Mouse (Mus musculus): ENCODE measurements around the gene Phc2.
A peak's percentile ranks its signal among the peaks of the same experiment; 100 is the strongest.

Phc2 gene

DNA sequence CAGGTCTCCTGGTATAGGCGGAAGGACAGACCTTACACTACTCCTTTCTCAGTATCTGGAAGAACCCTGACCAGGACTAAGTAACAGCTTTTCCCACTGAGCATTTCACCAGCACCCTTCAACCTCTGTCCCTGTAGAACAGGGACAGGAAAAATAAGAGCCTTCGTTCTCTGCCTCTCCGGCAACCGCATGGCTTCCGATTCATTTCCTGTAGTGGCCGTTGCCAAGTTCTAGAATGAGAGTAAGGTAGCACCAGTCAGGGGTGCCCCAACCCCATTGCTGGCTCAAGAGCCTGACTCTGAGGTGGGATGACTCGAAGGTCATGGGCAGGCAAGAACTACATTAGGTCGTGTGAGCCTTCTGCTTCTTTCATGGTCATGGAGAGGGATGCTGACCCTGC, 90.7 kb downstream of the Phc2 start:
- no peak for DNase-seq

DNA sequence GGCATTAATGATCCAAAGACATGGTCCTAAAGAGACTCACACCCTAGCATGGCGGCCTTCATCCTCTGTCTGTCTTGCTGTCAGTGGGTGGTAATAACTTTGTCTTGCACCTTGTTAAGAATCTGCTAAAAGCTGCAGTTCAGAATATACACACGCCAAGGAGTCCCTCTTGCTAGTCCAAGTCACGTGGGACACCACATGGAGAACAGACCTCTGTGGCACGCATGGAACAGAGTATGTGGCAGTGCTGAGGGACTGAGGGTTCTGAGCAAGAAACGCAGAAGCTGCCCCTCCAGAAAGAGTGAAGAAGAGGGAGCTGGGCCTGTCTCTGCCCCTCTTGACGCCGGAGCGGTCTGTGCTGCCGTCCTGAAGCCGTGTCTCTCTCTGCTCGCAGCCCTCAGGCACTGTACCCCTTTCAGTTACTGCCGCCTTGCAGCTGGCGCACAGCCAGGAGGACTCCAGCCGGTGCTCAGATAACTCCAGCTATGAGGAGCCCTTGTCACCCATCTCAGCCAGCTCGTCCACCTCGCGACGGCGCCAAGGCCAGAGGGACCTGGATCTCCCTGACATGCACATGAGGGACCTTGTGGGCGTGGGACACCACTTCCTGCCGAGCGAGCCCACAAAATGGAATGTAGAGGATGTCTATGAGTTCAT, 93.2 kb downstream of the Phc2 start:
- DNase-seq = no peak

DNA sequence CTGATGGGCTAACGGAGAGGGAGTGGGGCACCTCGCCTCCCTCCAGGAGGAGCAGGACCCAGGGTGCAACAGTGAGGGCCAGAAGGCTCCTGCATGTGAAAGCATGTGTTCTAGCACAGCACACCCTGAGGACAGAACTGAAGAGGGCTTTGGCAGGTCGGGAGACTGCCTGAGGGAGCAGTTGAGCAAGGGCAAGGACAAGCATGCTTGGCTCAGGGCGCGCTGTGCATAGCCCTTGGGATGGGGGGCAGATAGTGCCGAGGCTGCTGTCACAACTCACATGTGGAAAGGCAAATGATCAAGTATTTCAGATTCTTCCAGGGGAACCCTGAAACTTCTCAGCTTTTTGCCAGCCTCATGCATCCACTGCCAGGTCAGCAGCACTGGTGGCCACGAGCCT, 93.8 kb downstream of the Phc2 start:
- DNase-seq = no peak

DNA sequence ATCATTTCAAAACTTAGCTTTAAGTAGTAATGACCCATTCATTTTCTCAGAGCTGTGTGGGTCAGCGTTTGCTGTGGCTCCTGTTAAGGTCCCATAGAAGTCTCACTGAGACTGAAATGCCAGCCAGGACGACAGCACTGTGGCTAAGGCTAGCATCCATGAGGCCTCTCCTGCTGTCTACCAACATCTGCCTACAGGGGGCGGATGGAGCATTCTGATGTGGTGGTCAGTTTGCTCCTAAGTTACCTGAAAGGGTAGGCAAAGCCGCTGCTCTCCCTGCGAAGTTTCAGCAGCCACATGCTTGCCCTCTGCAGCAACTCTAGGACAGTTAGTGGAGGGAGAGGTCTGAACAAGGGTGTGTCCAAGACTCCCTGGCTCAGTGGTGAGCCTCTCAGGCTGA, 96.5 kb downstream of the Phc2 start:
- peak; percentile 31 for DNase-seq

DNA sequence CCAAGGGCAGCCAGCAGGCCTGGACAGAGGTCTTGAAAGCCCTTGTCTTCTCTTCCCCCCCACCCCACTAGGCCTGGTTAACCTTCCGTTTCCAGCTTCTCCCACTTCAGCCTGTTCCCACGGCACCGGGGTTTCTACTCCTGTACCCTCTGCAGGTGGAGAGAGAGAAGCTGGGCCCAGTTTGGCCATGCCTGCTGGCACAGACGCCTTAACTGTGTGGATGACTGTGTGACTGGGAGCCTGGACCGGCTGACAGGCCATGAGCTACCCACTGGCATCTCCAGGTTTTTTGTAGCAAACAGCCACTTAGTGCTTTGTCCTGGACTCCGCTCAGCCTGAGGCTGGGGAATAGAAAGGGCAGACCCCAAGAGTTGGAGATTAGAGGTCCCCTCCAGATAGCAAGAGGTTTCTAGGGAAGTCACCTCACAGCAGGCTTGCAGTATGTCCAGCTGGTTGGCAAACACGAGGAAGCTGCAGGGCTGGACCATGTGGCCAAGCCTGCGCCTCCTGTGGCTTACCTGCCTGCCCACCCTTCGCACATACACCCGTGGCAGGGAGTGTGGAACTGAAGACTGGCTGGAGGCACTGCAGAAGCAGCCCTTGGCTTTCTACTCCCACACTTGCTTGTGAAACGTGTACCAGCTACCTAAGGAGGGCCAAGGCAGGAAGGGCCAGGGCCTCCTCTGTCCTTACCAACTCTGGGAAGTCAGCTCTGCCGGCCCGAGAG, 97.7 kb downstream of the Phc2 start:
- no peak for DNase-seq

DNA sequence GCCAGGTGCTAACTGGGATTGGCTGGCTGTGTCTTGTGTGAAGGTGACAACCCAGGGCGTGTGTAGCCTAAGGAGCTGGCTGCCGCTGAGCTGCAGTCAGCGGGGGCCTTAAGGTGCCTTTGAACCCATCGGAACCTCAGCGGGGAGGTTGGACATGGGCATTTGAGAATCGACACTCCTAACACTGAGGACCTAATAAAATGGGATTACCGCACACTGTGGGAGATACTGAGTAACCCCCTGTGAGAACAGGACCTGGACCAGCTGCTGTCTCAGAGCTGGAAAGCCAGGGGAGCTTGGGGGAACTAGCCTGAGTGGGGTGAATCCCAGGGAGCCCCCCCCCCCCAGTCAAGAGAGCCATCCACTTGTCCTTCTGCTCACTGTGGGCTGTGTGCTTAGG, 99.1 kb downstream of the Phc2 start:
- DNase-seq = no peak

DNA sequence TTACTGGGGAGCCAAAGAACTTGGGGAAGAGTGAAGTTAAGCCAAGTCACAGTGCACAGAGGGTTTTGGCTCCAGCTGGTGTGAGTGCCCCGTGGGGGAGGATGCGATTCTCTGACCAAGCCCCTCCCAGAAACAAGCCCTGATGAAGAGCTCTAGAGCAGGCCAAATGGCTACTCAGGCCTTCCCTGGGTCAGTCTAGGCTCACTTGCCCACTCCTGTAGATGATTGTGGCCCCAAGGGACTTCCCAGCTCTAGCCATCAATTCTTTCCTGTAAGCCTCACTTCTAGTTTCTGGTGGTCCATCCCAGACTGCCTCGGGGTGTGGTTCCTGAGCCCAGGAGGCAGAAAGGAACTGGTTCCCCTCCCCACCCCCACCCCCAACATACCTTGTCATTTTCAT, 100.6 kb downstream of the Phc2 start, which contains the start of gene A3galt2:
Gene A3galt2 (plus strand): TSS at position 301 of the 400 bp plus-strand sequence.
- DNase-seq = no peak

DNA sequence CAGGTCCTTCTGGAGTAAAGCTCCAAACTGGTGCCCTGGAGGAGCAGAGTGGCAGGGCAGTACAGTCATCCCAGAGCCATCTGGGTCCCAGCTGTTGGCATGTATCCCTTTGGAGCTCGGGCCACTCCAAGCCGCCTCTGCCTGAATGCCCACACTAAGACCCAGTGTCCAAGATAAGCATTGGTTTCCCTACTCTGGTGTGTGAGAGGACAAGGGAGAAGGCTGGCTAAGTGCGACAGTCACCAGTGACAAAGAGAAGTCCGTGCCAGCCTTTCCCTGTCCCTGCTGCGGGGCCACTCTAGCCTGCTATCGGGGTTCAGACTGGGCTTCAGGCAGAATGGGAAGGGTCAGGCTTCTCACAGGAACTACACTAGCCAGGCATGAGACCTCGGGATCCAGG, 101.4 kb downstream of the Phc2 start:
- DNase-seq = no peak

DNA sequence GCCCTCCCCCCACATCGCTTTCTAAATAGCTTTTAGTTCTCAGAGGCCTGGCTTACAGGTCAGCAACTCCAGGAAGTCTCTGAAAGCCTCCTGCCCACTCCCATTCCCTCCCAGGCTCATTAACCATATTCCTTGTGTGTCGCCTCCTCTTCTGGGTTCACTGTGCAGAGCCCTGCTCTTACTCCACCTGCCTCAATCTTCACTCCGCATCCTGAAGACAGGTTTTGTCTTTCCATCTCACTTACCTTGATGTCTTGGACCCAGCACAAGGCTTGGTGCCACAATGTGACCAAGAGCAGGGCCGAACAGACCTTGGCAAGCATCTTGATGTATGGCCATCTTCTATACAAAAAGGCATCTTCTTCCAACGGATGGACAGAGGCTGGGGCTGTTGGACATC, 104.7 kb downstream of the Phc2 start:
- DNase-seq = no peak

DNA sequence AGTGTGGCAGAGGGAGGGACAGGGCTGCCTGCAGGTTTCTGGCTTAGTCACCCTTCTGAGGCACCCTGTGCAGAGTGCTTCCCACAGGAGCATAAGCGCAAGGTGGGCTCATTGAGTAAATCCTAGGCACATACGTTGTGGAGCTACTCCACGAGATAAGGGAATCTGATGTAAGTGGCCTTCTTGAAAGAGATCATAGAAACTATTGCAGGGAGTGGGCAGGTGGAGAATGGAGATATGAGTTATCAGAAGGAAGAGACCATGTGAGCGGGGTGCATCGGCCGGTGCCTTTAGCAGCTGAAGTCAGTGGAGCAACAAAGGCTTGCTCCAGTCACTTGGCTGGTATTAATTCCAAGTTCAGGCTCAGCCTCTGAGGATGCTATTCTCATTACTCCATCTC, 105.5 kb downstream of the Phc2 start:
- no peak for DNase-seq

DNA sequence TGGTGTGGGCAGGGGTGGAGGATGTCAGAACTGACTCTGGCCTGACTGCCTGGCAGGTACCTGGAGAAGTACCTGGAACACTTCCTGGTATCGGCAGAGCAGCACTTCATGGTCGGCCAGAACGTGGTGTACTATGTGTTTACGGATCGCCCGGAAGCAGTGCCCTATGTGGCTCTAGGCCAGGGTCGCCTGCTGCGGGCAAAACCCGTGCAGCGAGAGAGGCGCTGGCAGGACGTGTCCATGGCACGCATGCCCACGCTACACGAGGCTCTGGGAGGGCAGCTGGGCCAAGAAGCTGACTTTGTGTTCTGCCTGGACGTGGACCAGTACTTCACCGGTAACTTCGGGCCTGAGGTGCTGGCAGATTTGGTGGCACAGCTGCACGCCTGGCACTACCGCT, 112.4 kb downstream of the Phc2 start:
- no peak for DNase-seq

DNA sequence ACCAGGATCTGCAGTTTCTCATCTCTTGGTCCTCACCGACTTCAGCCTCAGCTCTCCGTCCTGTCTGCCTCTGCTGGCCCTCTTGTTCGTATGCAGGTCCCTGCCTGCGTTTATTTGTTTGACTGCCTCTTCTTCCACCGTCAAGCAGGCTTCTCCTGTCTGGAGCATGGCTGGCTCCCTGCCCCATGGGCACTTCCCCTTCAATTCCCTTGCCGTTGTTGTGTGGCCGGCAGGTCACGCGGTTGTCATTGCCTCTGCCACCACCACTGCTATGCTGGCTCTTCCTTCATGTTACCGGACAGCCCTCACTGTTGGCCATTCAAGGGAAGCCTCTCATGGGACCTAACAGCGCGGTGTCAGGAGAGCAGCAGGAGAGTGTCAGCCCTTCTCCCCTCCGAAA, 113.6 kb downstream of the Phc2 start:
- DNase-seq = no peak

DNA sequence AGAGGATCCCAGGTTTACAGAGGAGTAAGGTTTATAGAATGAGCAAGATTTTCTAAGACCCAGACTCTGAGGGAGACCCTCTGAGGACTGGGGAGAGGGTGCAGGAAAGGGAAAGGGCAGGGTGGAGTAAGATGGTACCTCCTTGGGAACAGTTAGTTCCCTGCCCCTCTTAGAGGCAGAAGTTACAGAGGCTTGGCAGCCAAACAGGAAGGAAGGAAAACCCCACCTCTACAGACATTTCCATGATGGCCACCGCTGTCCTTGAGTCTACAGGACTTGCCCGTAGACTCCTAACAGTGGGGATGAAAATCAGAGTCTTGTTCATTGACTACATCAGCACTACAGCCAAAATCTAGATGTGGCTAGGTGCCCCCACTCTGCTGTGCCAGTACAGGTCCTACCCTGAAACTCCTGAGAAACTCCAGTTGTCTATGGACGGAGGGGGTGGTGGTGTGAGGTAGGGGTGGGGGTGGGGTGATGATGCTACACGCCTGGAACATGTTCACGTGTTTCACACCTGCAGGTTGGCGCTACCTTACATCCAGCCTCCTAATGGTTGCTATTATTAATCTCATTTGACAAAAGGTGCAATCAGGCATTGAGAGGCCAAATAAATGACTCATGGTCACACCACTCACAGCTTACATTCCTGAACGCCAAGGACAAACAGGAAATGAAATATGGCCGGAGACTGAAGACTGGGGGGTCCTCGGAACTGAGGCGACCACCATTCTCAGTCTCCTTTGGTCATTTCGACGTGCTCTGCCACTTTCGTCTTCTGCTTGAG, 115.3 kb downstream of the Phc2 start:
- DNase-seq = peak; percentile 50

DNA sequence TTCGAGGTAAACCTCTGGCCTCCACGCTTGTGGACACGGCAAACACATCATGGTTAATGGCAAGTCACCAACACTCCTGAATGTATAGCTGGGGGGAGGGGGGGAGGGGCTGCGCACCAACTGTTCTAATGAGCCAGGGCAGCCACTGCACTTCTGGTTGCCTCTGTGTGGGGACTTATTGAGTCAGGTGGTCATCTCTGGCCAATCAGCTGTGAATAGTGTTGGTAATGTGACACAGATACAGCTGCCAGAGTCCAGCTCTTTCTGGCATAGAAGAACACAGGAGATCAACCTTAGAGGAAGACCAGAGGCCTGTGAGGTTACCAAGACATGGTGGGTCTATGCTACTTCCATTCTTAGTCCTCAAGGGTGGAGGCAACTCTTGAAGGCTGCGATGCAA, 116.2 kb downstream of the Phc2 start:
- no peak for DNase-seq

DNA sequence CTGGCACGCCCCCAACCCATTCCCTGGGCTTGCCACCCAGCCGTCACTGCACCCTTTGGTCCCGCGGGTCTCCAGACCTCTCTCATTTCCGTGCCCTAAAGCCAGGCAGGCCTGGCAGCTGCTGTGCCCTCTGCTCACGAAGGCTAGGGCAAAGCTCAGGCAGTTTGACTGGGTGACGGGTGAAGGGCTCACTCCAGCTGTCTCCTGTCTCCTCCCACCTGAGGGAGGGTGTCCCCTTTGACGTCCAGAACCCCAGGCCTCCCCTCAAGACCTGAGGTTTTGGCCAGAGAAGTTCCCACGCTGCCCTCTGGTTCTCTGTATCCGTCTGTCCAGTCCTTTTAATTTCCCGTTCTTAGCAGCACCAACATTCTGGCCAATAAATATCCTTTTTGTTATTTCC, 119.3 kb downstream of the Phc2 start:
- no peak for DNase-seq

DNA sequence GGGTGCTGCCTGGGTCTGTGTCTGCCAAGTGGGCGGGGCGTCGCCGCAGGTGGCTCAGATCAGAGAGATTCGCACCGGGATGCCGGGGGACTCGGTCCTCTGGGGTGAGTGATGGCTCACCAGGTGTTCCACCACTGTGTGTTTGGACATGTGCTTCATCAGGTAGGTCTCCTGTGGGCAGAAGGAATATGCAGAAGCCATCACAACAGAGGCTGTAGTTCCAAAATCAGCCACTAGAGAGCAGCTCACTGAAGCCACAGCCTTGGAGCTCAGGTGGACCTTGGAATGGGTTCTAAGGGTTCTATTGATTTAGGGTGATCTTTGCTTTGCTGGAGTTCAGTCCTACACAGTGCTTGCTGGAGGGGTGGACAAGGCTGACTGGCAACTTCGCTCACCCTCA, 120.0 kb downstream of the Phc2 start:
- peak; percentile 85 for DNase-seq

DNA sequence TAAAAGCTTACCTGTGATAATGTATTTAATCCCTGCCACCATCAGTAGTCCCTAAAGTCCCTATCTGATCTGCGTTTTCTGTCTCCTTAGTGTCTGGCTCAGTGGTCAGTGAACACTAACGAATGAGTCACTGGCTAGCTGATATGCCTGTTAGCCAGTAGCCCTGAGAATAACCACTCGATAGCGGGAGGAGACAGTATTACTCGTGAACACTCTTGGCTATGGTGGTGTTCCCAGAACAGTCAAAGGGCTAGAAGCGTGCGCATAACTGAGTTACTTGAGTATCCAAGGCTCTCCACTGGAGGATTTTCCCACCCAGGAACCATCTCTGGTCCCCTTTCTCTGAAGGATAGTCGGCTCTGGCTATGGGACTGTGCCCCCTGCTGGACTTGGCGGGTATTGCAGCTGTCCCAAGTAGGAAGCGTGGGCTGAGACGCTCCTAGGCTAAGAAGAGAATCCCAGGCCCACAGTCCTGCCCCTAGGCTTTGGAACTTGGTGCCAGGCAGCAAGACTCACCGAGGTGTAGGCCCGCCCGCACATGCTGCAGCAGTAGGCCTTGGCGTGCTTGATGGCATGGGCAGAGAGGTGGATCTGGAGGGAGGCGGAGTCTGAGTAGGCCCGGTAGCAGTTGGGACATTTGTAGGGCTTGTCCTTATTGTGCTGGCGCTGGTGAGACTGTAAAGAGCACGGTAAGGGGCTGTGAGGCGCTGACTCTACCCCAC, 122.2 kb downstream of the Phc2 start:
- DNase-seq = peak; percentile 87

DNA sequence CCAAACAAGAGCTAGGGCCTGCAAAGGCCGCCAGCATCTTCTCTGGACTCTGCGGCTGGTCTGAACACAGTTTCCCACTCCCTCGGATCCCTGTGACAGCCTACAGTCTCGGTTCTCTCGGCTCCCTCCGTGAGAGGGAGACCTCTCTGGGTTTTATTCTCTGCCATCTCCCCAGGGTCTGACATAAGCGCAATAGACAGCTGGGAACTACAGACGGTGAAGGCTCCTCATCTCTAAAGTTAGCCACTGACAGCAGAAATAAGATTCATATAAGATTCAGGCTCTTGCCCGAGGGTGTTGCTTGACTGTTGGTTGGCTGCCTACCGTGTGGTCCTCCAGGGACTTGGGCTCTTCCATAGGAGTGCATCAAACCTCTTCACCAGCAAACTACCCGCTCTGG, 123.1 kb downstream of the Phc2 start:
- DNase-seq = no peak

DNA sequence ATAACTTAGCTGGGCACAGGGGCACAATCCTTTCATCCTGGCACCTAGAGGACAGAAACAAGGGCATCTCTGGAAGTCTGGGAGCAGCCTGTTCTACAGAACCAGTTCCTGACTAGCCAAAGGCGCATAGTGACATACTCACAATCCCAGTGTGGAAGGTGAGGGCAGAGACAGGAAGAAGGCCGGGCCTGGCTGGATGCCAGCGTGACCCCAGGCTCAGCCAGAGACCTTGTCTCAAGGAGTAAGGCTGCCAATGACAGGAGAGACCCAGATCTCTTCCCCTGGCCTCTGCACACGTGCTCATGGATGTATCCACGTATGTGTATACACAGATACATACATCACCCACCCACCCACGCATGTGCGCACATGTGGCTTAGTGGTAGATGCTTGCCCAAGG, 127.5 kb downstream of the Phc2 start:
- DNase-seq = no peak

DNA sequence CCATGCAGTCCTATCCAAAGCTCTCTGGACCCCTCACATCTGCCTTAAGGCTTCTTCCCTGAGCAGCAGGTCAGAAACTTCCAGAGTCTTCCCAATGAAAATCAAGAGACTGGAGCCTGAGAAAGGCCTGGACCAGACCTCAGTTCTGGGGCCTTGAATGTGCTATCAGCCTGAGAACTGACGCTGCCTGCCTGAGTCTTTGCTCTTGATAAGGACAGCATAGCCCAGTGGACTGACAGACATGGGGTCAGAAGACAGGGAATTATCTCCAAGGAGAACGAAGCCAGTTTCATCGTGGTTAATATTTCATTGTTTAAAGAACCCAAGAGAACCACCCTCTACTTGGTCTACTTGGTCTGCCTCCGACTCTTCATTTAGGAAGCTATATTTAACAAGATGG, 128.1 kb downstream of the Phc2 start:
- no peak for DNase-seq

DNA sequence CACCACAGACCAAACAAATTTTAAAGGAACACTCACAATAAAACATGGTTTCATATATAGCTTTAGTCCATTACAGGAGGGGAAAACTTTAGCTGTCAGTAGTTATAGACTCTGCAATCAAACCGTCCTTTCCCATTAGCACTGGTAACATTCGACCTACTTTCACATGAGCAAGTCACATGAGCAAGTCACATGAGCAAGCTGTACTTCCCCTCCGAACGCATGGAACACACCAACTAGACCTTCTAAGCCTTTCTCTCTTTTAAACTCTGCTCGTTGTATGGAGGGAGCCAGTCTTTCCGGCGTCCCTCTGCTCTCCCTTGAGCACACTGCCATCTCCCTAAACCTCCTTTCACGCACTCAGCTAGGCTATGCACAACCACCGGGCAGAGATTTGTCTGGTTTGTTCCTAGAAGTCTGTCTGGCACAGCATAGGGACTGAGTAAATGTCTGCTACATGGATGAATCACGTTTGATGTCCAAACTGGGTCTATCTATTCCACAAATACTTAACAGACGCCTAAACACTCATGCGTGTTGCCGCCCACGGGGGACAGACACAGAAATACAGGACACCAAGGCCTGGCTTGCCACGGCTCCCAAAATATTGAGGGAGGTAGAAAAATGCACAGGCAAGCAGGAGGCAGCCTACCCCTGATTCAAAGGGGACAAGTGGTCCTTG, 130.6 kb downstream of the Phc2 start:
- DNase-seq = no peak

DNA sequence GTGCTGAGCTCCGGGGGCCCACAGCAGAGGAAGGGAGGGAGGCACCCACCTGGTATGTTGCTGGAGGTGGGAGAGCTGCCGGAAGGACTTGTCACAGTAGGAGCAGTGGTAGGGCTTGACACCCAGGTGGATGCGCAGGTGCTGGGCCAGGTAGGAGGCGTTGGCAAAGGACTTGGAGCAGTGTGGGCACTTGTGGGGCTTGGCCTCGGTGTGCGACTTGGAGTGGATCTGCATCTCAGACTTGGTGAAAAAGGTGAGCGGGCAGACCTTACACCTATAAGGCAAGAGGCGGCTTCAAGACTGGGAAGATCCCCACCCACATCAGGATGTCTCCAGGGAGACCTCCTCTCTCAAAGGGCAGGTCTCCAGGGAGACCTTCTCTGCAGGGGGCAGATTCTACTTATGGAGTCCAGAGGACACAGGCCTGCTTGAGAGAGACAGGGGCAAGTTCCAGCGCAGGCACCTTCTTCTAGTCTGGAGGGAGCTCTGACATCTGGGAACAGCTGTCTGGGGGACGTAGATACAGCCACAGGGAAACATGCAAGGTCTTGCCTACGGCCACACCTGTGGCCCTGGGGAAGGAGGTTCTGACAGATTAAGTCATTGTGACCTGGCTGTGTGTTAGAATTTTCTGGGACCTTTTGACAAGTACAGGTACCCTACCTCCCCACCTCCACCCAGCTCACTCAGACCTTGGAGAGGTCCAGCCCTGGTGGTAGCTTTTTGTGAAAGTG, 131.6 kb downstream of the Phc2 start:
- no peak for DNase-seq

Data from lung, postnatal 36 days (tissue).